Mouse (Mus musculus): ENCODE results near the gene Celf2.

DNA sequence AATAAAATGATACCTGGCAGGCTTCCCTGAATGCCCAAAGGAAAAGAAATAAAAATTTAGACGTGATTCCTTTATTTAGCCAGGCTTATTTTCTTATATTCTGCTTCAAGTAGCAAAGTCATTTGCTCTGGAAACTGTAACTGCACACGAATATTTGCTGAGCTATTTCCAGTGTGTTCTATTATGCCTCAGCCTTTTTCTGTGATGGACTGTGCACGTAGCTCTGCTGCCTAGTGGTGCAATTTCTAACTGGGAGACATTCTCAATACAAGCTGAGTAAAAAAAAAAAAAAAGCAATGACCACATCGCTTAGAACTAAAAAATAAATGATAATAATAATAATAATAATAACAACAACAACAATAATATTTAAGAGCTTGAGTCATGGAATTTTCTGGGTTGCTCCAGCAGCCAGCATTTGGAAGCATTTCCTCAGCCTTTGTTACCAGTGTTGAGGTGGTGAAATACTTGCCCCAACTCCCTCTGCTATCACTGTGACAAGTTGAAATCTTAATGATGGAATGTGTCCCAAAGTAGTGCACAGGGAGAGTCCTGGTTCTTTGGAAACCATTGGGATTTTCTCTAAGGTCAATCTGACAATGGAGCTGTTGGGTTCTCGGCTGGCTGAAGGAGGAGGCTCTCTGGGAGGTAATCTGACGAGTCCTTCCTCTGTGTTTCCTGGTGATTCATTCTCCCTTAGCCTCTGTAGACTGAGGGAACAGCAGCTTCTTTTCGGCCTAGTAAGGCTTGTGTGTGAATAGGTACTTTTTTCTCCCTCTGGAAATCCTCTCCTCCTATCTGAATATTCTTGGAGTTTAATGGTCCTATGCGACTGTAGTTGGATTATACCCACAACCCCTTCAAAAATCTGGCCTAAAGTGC lies 181.1 kb downstream of the Celf2 start:
- TF ChIP-seq POLR2A (IDR thresholded peaks at IDR 0.05; ENCODE audit: low read depth, low read length) (no peak), CTCF (IDR thresholded peaks at IDR 0.05; ENCODE audit: extremely low read depth, insufficient read length, insufficient replicate concordance, low read depth, low read length) (no peak)
